Mouse (Mus musculus): Measurements from ENCODE around the gene Srcap. TPM values are rescaled to one million over a fixed set of nuclear protein-coding genes. Genes with fewer than 3 reads are reported as not detected.
"Not testable (repeated sequence)": the region's sequence is repeated elsewhere in the genome, so short reads cannot be mapped to it uniquely, and the experiment has no call there.

Srcap gene
- polyA plus RNA-seq (2012; rRNA removed) = 17.0 and 18.6 TPM in 2 replicates

GRCm38 (mm10) chr7:127511808-127512230 is at the start of gene Srcap:
Gene Srcap (plus strand): TSS chr7:127511983.
- DNase-seq = peak; percentile 99
- peak within 1 kb of the TSS; percentile 94 for H3K27ac ChIP-seq (ENCODE audit: insufficient read depth, low read depth, low read length)
- peaks cover 6% of the 10 kb centered on the region for H3K36me3 ChIP-seq (ENCODE audit: control insufficient read depth, insufficient read depth, low read length)
- TF ChIP-seq CTCF (conservative IDR thresholded peaks at IDR 0.05; ENCODE audit: insufficient read depth, insufficient read length, low read depth, low read length) = no peak
- TF ChIP-seq POLR2A (IDR thresholded peaks at IDR 0.05; ENCODE audit: low read depth, low read length) = peak; percentile 73
- under 1% methylated on average over 37 of the region's 37 CpGs for WGBS
- no peaks in the 10 kb centered on the region for H3K27me3 ChIP-seq (replicated peaks; ENCODE audit: control insufficient read depth, insufficient read depth, low read length)
- H3K4me1 ChIP-seq (ENCODE audit: control insufficient read depth, insufficient read depth, low read length) = peaks cover 6% of the 10 kb centered on the region; the same call in 1 of the 2 replicates
- H3K4me3 ChIP-seq (ENCODE audit: insufficient read depth, low read depth, low read length) = peak within 1 kb of the TSS; percentile 68

- Histone ChIP-seq H3K27ac (ENCODE audit: insufficient read depth, low read depth, low read length) (no peak overlapping the region), H3K27me3 (replicated peaks; ENCODE audit: control insufficient read depth, insufficient read depth, low read length) (no peaks in the 10 kb centered on the region)
Observed at GRCm38 (mm10) chr7:127465191-127465590, 46.6 kb upstream of the Srcap start.

GRCm38 (mm10) chr7:127465670-127466069 is 46.1 kb upstream of the Srcap start:
- WGBS = 96% methylated on average over 2 of the region's 2 CpGs
- not testable (repeated sequence) for H3K4me1 ChIP-seq (ENCODE audit: control insufficient read depth, insufficient read depth, low read length); H3K36me3 ChIP-seq (ENCODE audit: control insufficient read depth, insufficient read depth, low read length); H3K27ac ChIP-seq (ENCODE audit: insufficient read depth, low read depth, low read length); H3K4me3 ChIP-seq (ENCODE audit: insufficient read depth, low read depth, low read length); H3K27me3 ChIP-seq (replicated peaks; ENCODE audit: control insufficient read depth, insufficient read depth, low read length); DNase-seq

More at GRCm38 (mm10) chr7:127465191-127465590, 46.6 kb upstream of the Srcap start:
- DNase-seq = no peak
- H3K36me3 ChIP-seq (ENCODE audit: control insufficient read depth, insufficient read depth, low read length) = peaks cover 2% of the 10 kb centered on the region; the same call in 1 of the 2 replicates
- H3K4me1 ChIP-seq (ENCODE audit: control insufficient read depth, insufficient read depth, low read length) = peaks cover 5% of the 10 kb centered on the region; the same call in 1 of the 2 replicates
- H3K4me3 ChIP-seq (ENCODE audit: insufficient read depth, low read depth, low read length) = no peak overlapping the region
- TF ChIP-seq POLR2A (IDR thresholded peaks at IDR 0.05; ENCODE audit: low read depth, low read length) = no peak
- no peak for TF ChIP-seq CTCF (conservative IDR thresholded peaks at IDR 0.05; ENCODE audit: insufficient read depth, insufficient read length, low read depth, low read length)
- 94% methylated on average over 3 of the region's 3 CpGs for WGBS

GRCm38 (mm10) chr7:127466606-127467005 is 45.2 kb upstream of the Srcap start:
- no peak for DNase-seq
- WGBS = 83% methylated on average over 4 of the region's 4 CpGs
- Histone ChIP-seq H3K4me3 (ENCODE audit: insufficient read depth, low read depth, low read length) (no peak overlapping the region), H3K36me3 (ENCODE audit: control insufficient read depth, insufficient read depth, low read length) (peaks cover 2% of the 10 kb centered on the region; the same call in 1 of the 2 replicates), H3K4me1 (ENCODE audit: control insufficient read depth, insufficient read depth, low read length) (peaks cover 5% of the 10 kb centered on the region; the same call in 1 of the 2 replicates), H3K27ac (ENCODE audit: insufficient read depth, low read depth, low read length) (no peak overlapping the region), H3K27me3 (replicated peaks; ENCODE audit: control insufficient read depth, insufficient read depth, low read length) (no peaks in the 10 kb centered on the region)
- no peak for TF ChIP-seq POLR2A (IDR thresholded peaks at IDR 0.05; ENCODE audit: low read depth, low read length)
- no peak for TF ChIP-seq CTCF (conservative IDR thresholded peaks at IDR 0.05; ENCODE audit: insufficient read depth, insufficient read length, low read depth, low read length)

GRCm38 (mm10) chr7:127470011-127470715 is 41.6 kb upstream of the Srcap start:
- TF ChIP-seq CTCF (conservative IDR thresholded peaks at IDR 0.05; ENCODE audit: insufficient read depth, insufficient read length, low read depth, low read length) = no peak
- TF ChIP-seq POLR2A (IDR thresholded peaks at IDR 0.05; ENCODE audit: low read depth, low read length) = no peak
- Histone ChIP-seq H3K4me1 (ENCODE audit: control insufficient read depth, insufficient read depth, low read length) (peaks cover 10% of the 10 kb centered on the region; the same call in 1 of the 2 replicates), H3K27ac (ENCODE audit: insufficient read depth, low read depth, low read length) (peak overlapping the region; percentile 94), H3K27me3 (replicated peaks; ENCODE audit: control insufficient read depth, insufficient read depth, low read length) (no peaks in the 10 kb centered on the region), H3K4me3 (ENCODE audit: insufficient read depth, low read depth, low read length) (peak overlapping the region; percentile 82), H3K36me3 (ENCODE audit: control insufficient read depth, insufficient read depth, low read length) (peaks cover 2% of the 10 kb centered on the region)
- WGBS = 7% methylated on average over 10 of the region's 10 CpGs
- DNase-seq = no peak

GRCm38 (mm10) chr7:127470743-127471645 is 40.8 kb upstream of the Srcap start:
- Histone ChIP-seq H3K27me3 (replicated peaks; ENCODE audit: control insufficient read depth, insufficient read depth, low read length) (no peaks in the 10 kb centered on the region), H3K4me3 (ENCODE audit: insufficient read depth, low read depth, low read length) (peak overlapping the region; percentile 82), H3K36me3 (ENCODE audit: control insufficient read depth, insufficient read depth, low read length) (peaks cover 2% of the 10 kb centered on the region), H3K4me1 (ENCODE audit: control insufficient read depth, insufficient read depth, low read length) (peaks cover 10% of the 10 kb centered on the region; the same call in 1 of the 2 replicates), H3K27ac (ENCODE audit: insufficient read depth, low read depth, low read length) (peak overlapping the region; percentile 94)
- WGBS = under 1% methylated on average over 46 of the region's 46 CpGs
- TF ChIP-seq POLR2A (IDR thresholded peaks at IDR 0.05; ENCODE audit: low read depth, low read length) (no peak), CTCF (conservative IDR thresholded peaks at IDR 0.05; ENCODE audit: insufficient read depth, insufficient read length, low read depth, low read length) (no peak)
- DNase-seq = peak; percentile 98

GRCm38 (mm10) chr7:127471646-127472010 is 40.2 kb upstream of the Srcap start:
- Histone ChIP-seq H3K27ac (ENCODE audit: insufficient read depth, low read depth, low read length) (peak overlapping the region; percentile 94), H3K4me1 (ENCODE audit: control insufficient read depth, insufficient read depth, low read length) (peaks cover 10% of the 10 kb centered on the region; the same call in 1 of the 2 replicates), H3K27me3 (replicated peaks; ENCODE audit: control insufficient read depth, insufficient read depth, low read length) (no peaks in the 10 kb centered on the region), H3K4me3 (ENCODE audit: insufficient read depth, low read depth, low read length) (peak overlapping the region; percentile 82), H3K36me3 (ENCODE audit: control insufficient read depth, insufficient read depth, low read length) (no peaks in the 10 kb centered on the region; the same call in none of the 2 replicates)
- under 1% methylated on average over 25 of the region's 25 CpGs for WGBS
- DNase-seq = no peak
- TF ChIP-seq CTCF (conservative IDR thresholded peaks at IDR 0.05; ENCODE audit: insufficient read depth, insufficient read length, low read depth, low read length) = no peak
- TF ChIP-seq POLR2A (IDR thresholded peaks at IDR 0.05; ENCODE audit: low read depth, low read length) = no peak
